Mouse (Mus musculus): ENCODE measurements around the gene Zfp617. TPM values are rescaled to one million over a fixed set of nuclear protein-coding genes. Genes with fewer than 3 reads are reported as not detected.

The Zfp617 gene
- 8.0 TPM for total RNA-seq (2023)

GRCm38 (mm10) chr8:71908309-71909261 is at the start of gene Zfp617, which contains the start of gene Zfp882:
Gene Zfp617 (plus strand): TSS chr8:71908635.
Gene Zfp882 (plus strand): TSS chr8:71908608.

GRCm38 (mm10) chr8:71881618-71882274 is 26.7 kb upstream of the Zfp617 start, which contains the start of gene Zfp709:
Gene Zfp709 (plus strand): TSS chr8:71882019.

GRCm38 (mm10) chr8:71950482-71951221 is 42.2 kb downstream of the Zfp617 start, which contains the start of gene Zfp961:
Gene Zfp961 (plus strand): TSS chr8:71951038.

Other genes starting within 250 kb of the Zfp617 start
- gene Unc13a, start 236.9 kb upstream of the Zfp617 start, total RNA-seq (2023) = 0.53 TPM
- gene Jak3, start 232.3 kb upstream of the Zfp617 start, total RNA-seq (2023) = 72.0 TPM
- 50.8 TPM for gene Insl3, start 219.4 kb upstream of the Zfp617 start, total RNA-seq (2023)
- gene B3gnt3, start 206.8 kb upstream of the Zfp617 start, total RNA-seq (2023) = 0.53 TPM
- 99.7 TPM for gene Fcho1, start 182.9 kb upstream of the Zfp617 start, total RNA-seq (2023)
- 11.5 TPM for gene Zfp709, start 26.6 kb upstream of the Zfp617 start, total RNA-seq (2023)
- 5.5 TPM for gene Zfp882, start within 50 bp of the Zfp617 start, total RNA-seq (2023)
- 8.1 TPM for gene Zfp961, start 42.4 kb downstream of the Zfp617 start, total RNA-seq (2023)
- 12.9 TPM for gene Cyp4f18, start 101.0 kb downstream of the Zfp617 start, total RNA-seq (2023)
- gene Olfr372, start 132.6 kb downstream of the Zfp617 start, total RNA-seq (2023) = not detected
- 0.21 TPM for gene Olfr373, start 174.5 kb downstream of the Zfp617 start, total RNA-seq (2023)
- 0.38 TPM for gene Olfr374, start 198.4 kb downstream of the Zfp617 start, total RNA-seq (2023)
- 151 TPM for gene Tpm4, start 226.3 kb downstream of the Zfp617 start, total RNA-seq (2023)